Mouse (Mus musculus): ENCODE results near the gene Bsn.

Gene Bsn

GRCm38 (mm10) chr9:108189787-108190679, at the start of gene Bsn:
Bsn (minus strand) TSS chr9:108190384.
- peak; percentile 70 to 75 for DNase-seq

GRCm38 (mm10) chr9:108239951-108240350, 49.8 kb upstream of the Bsn start:
- no peak for DNase-seq

- DNase-seq, result no peak
Measured at GRCm38 (mm10) chr9:108238831-108239230, 48.6 kb upstream of the Bsn start.

GRCm38 (mm10) chr9:108238402-108238801, 48.2 kb upstream of the Bsn start:
- no peak for DNase-seq

- no peak for DNase-seq
Measured at GRCm38 (mm10) chr9:108234682-108235081, 44.5 kb upstream of the Bsn start.

GRCm38 (mm10) chr9:108232908-108233307, 42.7 kb upstream of the Bsn start:
- no peak for DNase-seq

- DNase-seq, result no peak
Measured at GRCm38 (mm10) chr9:108227911-108228649, 37.9 kb upstream of the Bsn start.

GRCm38 (mm10) chr9:108225166-108225565, 35.0 kb upstream of the Bsn start:
- no peak for DNase-seq

- no peak for DNase-seq
Measured at GRCm38 (mm10) chr9:108223633-108224032, 33.4 kb upstream of the Bsn start.

GRCm38 (mm10) chr9:108221566-108221965, 31.4 kb upstream of the Bsn start:
- no peak for DNase-seq

GRCm38 (mm10) chr9:108220380-108220774, 30.2 kb upstream of the Bsn start:
- no peak for DNase-seq

GRCm38 (mm10) chr9:108219766-108220379, 29.7 kb upstream of the Bsn start:
- no peak for DNase-seq

GRCm38 (mm10) chr9:108217936-108218543, 27.9 kb upstream of the Bsn start:
- DNase-seq, result no peak

- DNase-seq, result no peak
Measured at GRCm38 (mm10) chr9:108217406-108217805, 27.2 kb upstream of the Bsn start.

GRCm38 (mm10) chr9:108213105-108213504, 22.9 kb upstream of the Bsn start:
- peak; percentile 24 to 63 for DNase-seq

GRCm38 (mm10) chr9:108212426-108212825, 22.2 kb upstream of the Bsn start:
- DNase-seq, result no peak

GRCm38 (mm10) chr9:108205571-108205901, 15.4 kb upstream of the Bsn start:
- no peak for DNase-seq

GRCm38 (mm10) chr9:108204884-108205570, 14.8 kb upstream of the Bsn start:
- DNase-seq, result no peak

- DNase-seq, result peak; percentile 42 to 81
Measured at GRCm38 (mm10) chr9:108203015-108203414, 12.8 kb upstream of the Bsn start.

- no peak for DNase-seq
Measured at GRCm38 (mm10) chr9:108202169-108202568, 12.0 kb upstream of the Bsn start.

- peak; percentile 96 to 97 for DNase-seq
Measured at GRCm38 (mm10) chr9:108201160-108201559, 11.0 kb upstream of the Bsn start.

GRCm38 (mm10) chr9:108198621-108199020, 8.4 kb upstream of the Bsn start:
- peak in 1 of 2 experiments; percentile 39 for DNase-seq

All from lung, postnatal 4 days (tissue).